Mouse (Mus musculus) small intestine, adult 2 months (tissue): ENCODE results near the gene Hnrnpul1. TPM values are rescaled to one million over a fixed set of nuclear protein-coding genes. Genes with fewer than 3 reads are reported as not detected.

Experiments used
- H3K27ac ChIP-seq: fragments of 200-500 bp; 2 replicates; pipeline ENCODE4 v1.5.1; 2012; ENCODE audit warnings: low read depth, low read length, control low read depth, inconsistent platforms; ENCODE audit not compliant: insufficient read depth
- H3K27me3 ChIP-seq: fragments of 200-500 bp; 2 replicates; pipeline ENCODE4 v1.6.1; 2012; ENCODE audit warnings: mild to moderate bottlenecking, moderate library complexity, low read length, inconsistent platforms; ENCODE audit not compliant: control insufficient read depth, insufficient read depth
- H3K36me3 ChIP-seq: fragments of 200-500 bp; 2 replicates; pipeline ENCODE4 v1.6.1; 2012; ENCODE audit warnings: mild to moderate bottlenecking, low read length, control low read depth, inconsistent platforms; ENCODE audit not compliant: control insufficient read depth, insufficient read depth
- H3K4me1 ChIP-seq: fragments of 200-500 bp; 2 replicates; pipeline ENCODE4 v1.6.1; 2012; ENCODE audit warnings: low read length, inconsistent platforms, mixed read lengths; ENCODE audit not compliant: control insufficient read depth, insufficient read depth, insufficient read length
- H3K4me3 ChIP-seq: fragments of 200-500 bp; 2 replicates; pipeline ENCODE4 v1.5.1; 2012; ENCODE audit warnings: low read depth, mild to moderate bottlenecking, control low read depth, inconsistent platforms, low read length, moderate library complexity
- CTCF ChIP-seq: fragments of 200-500 bp; IDR thresholded peaks from 2 replicates; pipeline ENCODE4 v1.5.1; 2012; ENCODE audit warnings: low read depth, mild to moderate bottlenecking, control low read depth, inconsistent platforms, low read length, moderate library complexity, mixed read lengths; ENCODE audit not compliant: insufficient replicate concordance, insufficient read length; ENCODE audit errors: extremely low read depth
- POLR2A ChIP-seq: fragments of 200-500 bp; IDR thresholded peaks from 2 replicates; pipeline ENCODE4 v1.6.1; 2012; ENCODE audit warnings: low read depth, mild to moderate bottlenecking, control low read depth, inconsistent platforms, low read length, moderate library complexity
- WGBS: fragments of 180-500 bp; shearing (Covaris S2); methylation state at CpG from one replicate; pipeline ENCODE4 v1.1.7; 2018; 5-methylcytosine and 5-hydroxymethylcytosine counted together
- polyA plus RNA-seq: library from polyadenylated mRNA; depleted of rRNA; stranded (reverse); fragments of >200 nt; gene quantifications from 2 replicates; pipeline ENCODE4 v1.2.3, GENCODE M21; 2012

The Hnrnpul1 gene
- polyA plus RNA-seq, 1 experiment = 60.2 TPM

GRCm38 (mm10) chr7:25719761-25720610 is 34.6 kb downstream of the Hnrnpul1 start:
- Histone ChIP-seq H3K36me3 (peaks cover 52% of the 10 kb centered on the region), H3K4me3 (no peak overlapping the region), H3K27me3 (no peaks in the 10 kb centered on the region), H3K4me1 (peaks cover 5% of the 10 kb centered on the region; the same call in 1 of the 2 replicates), H3K27ac (no peak overlapping the region)
- no peak for TF ChIP-seq POLR2A
- peak; percentile 82; the same call in 1 of the 2 replicates for TF ChIP-seq CTCF
- 53% methylated on average over 10 of the region's 10 CpGs for WGBS

GRCm38 (mm10) chr7:25718788-25719417 is 35.7 kb downstream of the Hnrnpul1 start, which contains the start of gene Ccdc97:
Gene Ccdc97, minus strand, starts transcription at chr7:25719088.
- Histone ChIP-seq H3K4me1 (peaks cover 3% of the 10 kb centered on the region; the same call in 1 of the 2 replicates), H3K36me3 (peaks cover 52% of the 10 kb centered on the region), H3K27ac (peak within 1 kb of the TSS; percentile 93), H3K4me3 (peak within 1 kb of the TSS; percentile 90), H3K27me3 (no peaks in the 10 kb centered on the region)
- 3% methylated on average over 32 of the region's 32 CpGs for WGBS
- TF ChIP-seq CTCF (no peak), POLR2A (peak; percentile 84; the same call in 1 of the 2 replicates)

GRCm38 (mm10) chr7:25717478-25717877 is 37.1 kb downstream of the Hnrnpul1 start:
- Histone ChIP-seq H3K4me1 (peaks cover 3% of the 10 kb centered on the region; the same call in 1 of the 2 replicates), H3K27me3 (no peaks in the 10 kb centered on the region), H3K4me3 (no peak overlapping the region), H3K36me3 (peaks cover 52% of the 10 kb centered on the region), H3K27ac (no peak overlapping the region)
- TF ChIP-seq POLR2A (no peak), CTCF (no peak)
- WGBS = 87% methylated on average over 3 of the region's 3 CpGs

GRCm38 (mm10) chr7:25715731-25716271 is 38.8 kb downstream of the Hnrnpul1 start:
- Histone ChIP-seq H3K27me3 (no peaks in the 10 kb centered on the region), H3K36me3 (peaks cover 45% of the 10 kb centered on the region), H3K4me3 (no peak overlapping the region), H3K27ac (no peak overlapping the region), H3K4me1 (peaks cover 9% of the 10 kb centered on the region)
- 95% methylated on average over 22 of the region's 22 CpGs for WGBS
- TF ChIP-seq CTCF (no peak), POLR2A (no peak)

- no peak overlapping the region for H3K27ac ChIP-seq
- TF ChIP-seq CTCF = no peak
- no peak for TF ChIP-seq POLR2A
- H3K27me3 ChIP-seq = no peaks in the 10 kb centered on the region
- H3K36me3 ChIP-seq = peaks cover 41% of the 10 kb centered on the region
- peaks cover 13% of the 10 kb centered on the region for H3K4me1 ChIP-seq
- H3K4me3 ChIP-seq = no peak overlapping the region
- WGBS = 88% methylated on average over 8 of the region's 8 CpGs
Observed at GRCm38 (mm10) chr7:25714581-25714980, 40.0 kb downstream of the Hnrnpul1 start.

GRCm38 (mm10) chr7:25712801-25713200 is 41.8 kb downstream of the Hnrnpul1 start:
- 93% methylated on average over 9 of the region's 9 CpGs for WGBS
- Histone ChIP-seq H3K4me1 (peaks cover 12% of the 10 kb centered on the region), H3K27me3 (no peaks in the 10 kb centered on the region), H3K36me3 (peaks cover 41% of the 10 kb centered on the region), H3K4me3 (no peak overlapping the region), H3K27ac (no peak overlapping the region)
- no peak for TF ChIP-seq CTCF
- no peak for TF ChIP-seq POLR2A
